Mouse (Mus musculus) heart, embryonic 11.5 days (tissue): Measurements from ENCODE around the gene Rtn1. TPM values are rescaled to one million over a fixed set of nuclear protein-coding genes. Genes with fewer than 3 reads are reported as not detected.
A peak's percentile ranks its signal among the peaks of the same experiment; 100 is the strongest.

Experiments used
- ATAC-seq: fragments of 200-750 bp; cut with Nextera tagmentation; replicated peaks from 2 replicates; pipeline ENCODE4 v1.8.0; 2017; ENCODE audit warnings: moderate library complexity; ENCODE audit not compliant: insufficient number of reproducible peaks, low FRiP score, low TSS enrichment
- H3K27ac ChIP-seq: fragments of 300-500 bp; sonication (generic); 2 replicates; pipeline ENCODE4 v1.5.1; 2014; ENCODE audit warnings: mild to moderate bottlenecking, low read depth, low read length
- H3K27me3 ChIP-seq: fragments of 300-500 bp; sonication (generic); 2 replicates; pipeline ENCODE4 v1.6.1; 2014; ENCODE audit warnings: mild to moderate bottlenecking, low read length, mixed read lengths; ENCODE audit not compliant: control insufficient read depth, insufficient read depth
- H3K36me3 ChIP-seq: fragments of 300-500 bp; sonication (generic); 2 replicates; pipeline ENCODE4 v1.6.1; 2014; ENCODE audit warnings: mild to moderate bottlenecking, low read length, moderate library complexity, mixed read lengths; ENCODE audit not compliant: control insufficient read depth, insufficient read depth
- H3K4me1 ChIP-seq: fragments of 300-500 bp; sonication (generic); 2 replicates; pipeline ENCODE4 v1.6.1; 2014; ENCODE audit warnings: low read length; ENCODE audit not compliant: control insufficient read depth, insufficient read depth
- H3K4me2 ChIP-seq: fragments of 300-500 bp; sonication (generic); 2 replicates; pipeline ENCODE4 v1.6.1; 2014; ENCODE audit warnings: mild to moderate bottlenecking, moderate library complexity
- H3K4me3 ChIP-seq: fragments of 300-500 bp; sonication (generic); 2 replicates; pipeline ENCODE4 v1.5.1; 2014; ENCODE audit warnings: low read depth, low read length
- H3K9ac ChIP-seq: fragments of 300-500 bp; sonication (generic); 2 replicates; pipeline ENCODE4 v1.6.1; 2014; ENCODE audit warnings: mild to moderate bottlenecking, low read depth, low read length, moderate library complexity
- H3K9me3 ChIP-seq: fragments of 300-500 bp; sonication (generic); replicated peaks from 2 replicates; pipeline ENCODE4 v1.6.1; 2016; ENCODE audit warnings: low read length; ENCODE audit not compliant: control insufficient read depth
- WGBS: fragments of 180-500 bp; shearing (Covaris S2); extraction: QIAGEN DNeasy Blood & Tissue Kit; methylation state at CpG from one replicate; pipeline ENCODE4 v1.1.7; 2014; ENCODE audit not compliant: insufficient replicate concordance; 5-methylcytosine and 5-hydroxymethylcytosine counted together
- polyA plus RNA-seq: library from polyadenylated mRNA; unstranded; fragments of >200 nt; fragmentation: Nextera tagmentation; extraction: Ambion mirVana; gene quantifications from 2 replicates; pipeline ENCODE4 v1.2.1, GENCODE M21; 2014

Rtn1 gene
- polyA plus RNA-seq, 1 experiment from 2014 or later = 20.1 TPM

- Histone ChIP-seq H3K9ac (no peak overlapping the region), H3K27ac (no peak overlapping the region), H3K27me3 (no peaks in the 10 kb centered on the region), H3K4me3 (no peak overlapping the region), H3K4me2 (no peak overlapping the region), H3K36me3 (no peaks in the 10 kb centered on the region), H3K4me1 (no peaks in the 10 kb centered on the region), H3K9me3 (no peaks in the 10 kb centered on the region)
- 39% methylated on average over 4 of the region's 4 CpGs for WGBS
- ATAC-seq = no peak
Observed at GRCm38 (mm10) chr12:72422681-72423080, 13.8 kb upstream of the Rtn1 start.

DNA sequence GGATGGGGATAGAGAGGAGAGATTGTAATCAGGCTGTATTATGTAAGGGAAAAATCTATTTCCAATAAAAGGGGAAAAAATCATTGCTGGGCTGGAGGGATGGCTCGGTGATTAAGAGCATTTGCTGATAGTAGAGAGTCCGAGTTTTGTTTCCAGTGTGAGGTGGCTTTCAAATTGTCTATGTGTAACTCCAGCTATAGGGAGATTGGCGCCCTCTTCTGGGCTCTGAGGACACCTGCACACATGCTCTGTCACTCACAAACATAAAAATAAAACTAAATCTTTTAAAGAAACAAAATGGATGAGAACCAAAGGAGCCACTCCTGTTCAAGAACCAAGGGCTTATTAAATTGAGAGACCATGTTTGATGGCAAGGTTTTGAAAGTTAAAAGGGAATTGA, 8.9 kb upstream of the Rtn1 start:
- Histone ChIP-seq H3K36me3 (no peaks in the 10 kb centered on the region), H3K4me2 (no peak overlapping the region), H3K4me1 (no peaks in the 10 kb centered on the region), H3K27me3 (no peaks in the 10 kb centered on the region), H3K27ac (no peak overlapping the region), H3K4me3 (no peak overlapping the region), H3K9ac (no peak overlapping the region), H3K9me3 (no peaks in the 10 kb centered on the region)
- WGBS = 34% methylated on average over 3 of the region's 3 CpGs
- ATAC-seq = no peak

DNA sequence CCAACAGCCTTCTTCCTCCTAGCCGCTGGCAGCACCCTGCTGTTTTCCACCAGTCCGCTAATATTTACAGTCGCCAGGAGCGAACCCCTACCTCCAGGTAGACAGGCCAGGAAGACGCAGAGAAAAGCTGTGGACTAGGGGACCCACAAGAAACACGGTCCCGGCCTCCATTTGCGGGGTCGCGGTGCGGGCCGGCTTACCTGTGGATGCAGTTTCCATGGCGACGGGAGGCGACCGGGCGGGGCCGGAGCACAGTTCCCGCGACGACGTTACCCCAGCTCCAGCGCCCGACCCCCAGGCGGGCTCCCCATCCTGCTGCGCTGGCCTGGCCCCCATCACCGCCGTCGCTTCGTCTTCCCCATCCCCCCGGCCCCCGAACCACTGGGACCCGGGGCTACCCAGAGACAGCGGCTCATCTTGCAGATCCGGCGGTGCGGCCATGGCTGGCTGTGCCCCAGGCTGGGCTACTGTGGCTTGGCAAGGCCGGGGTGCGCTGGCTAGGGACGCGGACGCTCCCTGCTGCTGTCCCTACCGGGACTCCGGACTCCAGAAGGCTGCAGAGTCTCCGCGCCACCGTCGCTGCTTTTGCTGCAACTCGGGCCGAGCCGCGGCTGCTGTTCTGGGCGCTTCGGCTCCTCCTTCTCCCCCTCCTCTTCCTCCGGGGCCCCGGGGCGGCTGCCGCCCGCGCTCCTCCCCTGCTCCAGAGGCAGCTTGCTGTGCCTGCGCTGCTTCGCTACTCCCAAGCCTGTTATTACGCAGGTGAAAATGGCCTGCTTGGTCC, 553 bp downstream of the Rtn1 start:
- H3K9ac ChIP-seq = peak overlapping the region; percentile 52; the same call in 1 of the 2 replicates
- no peak overlapping the region for H3K27ac ChIP-seq
- peak overlapping the region; percentile 74 for H3K4me3 ChIP-seq
- WGBS = under 1% methylated on average over 54 of the region's 63 CpGs
- peak overlapping the region; percentile 98 for H3K4me2 ChIP-seq
- H3K4me1 ChIP-seq = peaks cover 3% of the 10 kb centered on the region; the same call in 1 of the 2 replicates
- H3K9me3 ChIP-seq = no peaks in the 10 kb centered on the region
- ATAC-seq = no peak; the same call in 1 of the 2 replicates
- no peaks in the 10 kb centered on the region for H3K36me3 ChIP-seq
- peaks cover 22% of the 10 kb centered on the region for H3K27me3 ChIP-seq

DNA sequence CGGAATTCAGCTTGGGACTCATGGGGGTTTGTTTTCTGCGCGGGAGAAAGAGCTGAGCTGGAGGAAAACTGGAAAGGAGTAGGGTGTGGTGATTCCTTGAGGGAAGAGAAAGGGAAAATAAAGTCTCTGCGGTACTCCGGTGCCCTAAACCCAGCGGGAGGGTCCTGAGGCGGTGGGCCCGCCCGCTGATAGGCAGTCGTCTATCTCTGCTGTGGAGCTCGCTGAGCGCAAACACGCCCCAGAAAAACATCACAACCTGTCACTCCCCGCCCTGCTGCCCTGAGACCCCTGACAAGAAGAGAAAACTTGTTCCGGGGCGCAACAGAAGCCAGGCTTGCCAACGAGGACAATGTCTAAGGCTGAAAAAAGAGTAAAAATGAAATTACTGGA, 1.1 kb downstream of the Rtn1 start:
- Histone ChIP-seq H3K4me3 (peak overlapping the region; percentile 74), H3K36me3 (no peaks in the 10 kb centered on the region), H3K27me3 (peaks cover 22% of the 10 kb centered on the region), H3K9ac (no peak overlapping the region), H3K9me3 (no peaks in the 10 kb centered on the region), H3K4me2 (peak overlapping the region; percentile 98), H3K27ac (no peak overlapping the region), H3K4me1 (peaks cover 3% of the 10 kb centered on the region; the same call in 1 of the 2 replicates)
- no peak for ATAC-seq
- under 1% methylated on average over 17 of the region's 17 CpGs for WGBS

DNA sequence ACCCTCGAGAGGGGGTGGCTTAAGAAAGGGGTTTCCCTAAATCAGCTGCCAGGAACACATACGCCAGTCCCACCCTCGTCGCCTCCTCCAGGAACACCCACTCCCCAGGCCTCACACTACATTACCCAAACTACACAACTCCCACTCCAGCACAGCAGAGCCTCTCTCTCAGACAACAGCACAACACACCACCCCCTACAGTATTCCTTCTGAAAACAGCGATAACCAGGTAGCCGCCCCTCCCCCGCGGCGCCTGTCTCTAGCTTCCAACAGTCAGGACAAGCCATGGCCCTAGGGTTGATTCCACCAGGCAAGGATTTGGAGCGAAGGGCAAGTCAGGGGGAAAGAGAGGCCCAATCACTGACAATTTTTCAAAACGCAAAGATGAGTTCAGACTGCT, 1.7 kb downstream of the Rtn1 start:
- 5% methylated on average over 11 of the region's 11 CpGs for WGBS
- H3K9ac ChIP-seq = no peak overlapping the region
- H3K4me3 ChIP-seq = peak overlapping the region; percentile 74
- H3K4me1 ChIP-seq = peaks cover 3% of the 10 kb centered on the region; the same call in 1 of the 2 replicates
- ATAC-seq = no peak
- peak overlapping the region; percentile 98 for H3K4me2 ChIP-seq
- H3K27ac ChIP-seq = no peak overlapping the region
- H3K36me3 ChIP-seq = no peaks in the 10 kb centered on the region
- no peaks in the 10 kb centered on the region for H3K9me3 ChIP-seq
- peaks cover 22% of the 10 kb centered on the region for H3K27me3 ChIP-seq

GRCm38 (mm10) chr12:72405031-72405430, 3.8 kb downstream of the Rtn1 start:
- Histone ChIP-seq H3K9ac (no peak overlapping the region), H3K4me2 (no peak overlapping the region), H3K4me3 (no peak overlapping the region), H3K27ac (no peak overlapping the region), H3K36me3 (no peaks in the 10 kb centered on the region), H3K27me3 (peaks cover 22% of the 10 kb centered on the region), H3K9me3 (no peaks in the 10 kb centered on the region), H3K4me1 (peaks cover 3% of the 10 kb centered on the region; the same call in 1 of the 2 replicates)
- ATAC-seq = no peak
- 71% methylated on average over 5 of the region's 5 CpGs for WGBS

- Histone ChIP-seq H3K4me1 (no peaks in the 10 kb centered on the region), H3K9me3 (no peaks in the 10 kb centered on the region), H3K4me3 (no peak overlapping the region), H3K4me2 (0 out of 2 replicates have a peak overlapping the region, but pooled peaks have one; percentile 23), H3K36me3 (no peaks in the 10 kb centered on the region), H3K27me3 (no peaks in the 10 kb centered on the region), H3K27ac (no peak overlapping the region), H3K9ac (no peak overlapping the region)
- no peak for ATAC-seq
- WGBS = 48% methylated on average over 13 of the region's 13 CpGs
Observed at GRCm38 (mm10) chr12:72393046-72393805, 15.6 kb downstream of the Rtn1 start.

- no peaks in the 10 kb centered on the region for H3K4me1 ChIP-seq
- H3K27me3 ChIP-seq = no peaks in the 10 kb centered on the region
- H3K36me3 ChIP-seq = no peaks in the 10 kb centered on the region
- H3K9me3 ChIP-seq = no peaks in the 10 kb centered on the region
- H3K4me2 ChIP-seq = no peak overlapping the region
- ATAC-seq = no peak
- no peak overlapping the region for H3K4me3 ChIP-seq
- no peak overlapping the region for H3K27ac ChIP-seq
- no peak overlapping the region for H3K9ac ChIP-seq
- WGBS = 72% methylated on average over 2 of the region's 2 CpGs
Observed at GRCm38 (mm10) chr12:72390346-72390745, 18.5 kb downstream of the Rtn1 start.
